Mouse (Mus musculus): Measurements from ENCODE around the gene Gkn2. TPM values are rescaled to one million over a fixed set of nuclear protein-coding genes. Genes with fewer than 3 reads are reported as not detected.

Gene Gkn2
- not detected in 2 replicates for polyA plus RNA-seq (2015; fragmentation: Nextera tagmentation; extraction: Ambion mirVana)

DNA sequence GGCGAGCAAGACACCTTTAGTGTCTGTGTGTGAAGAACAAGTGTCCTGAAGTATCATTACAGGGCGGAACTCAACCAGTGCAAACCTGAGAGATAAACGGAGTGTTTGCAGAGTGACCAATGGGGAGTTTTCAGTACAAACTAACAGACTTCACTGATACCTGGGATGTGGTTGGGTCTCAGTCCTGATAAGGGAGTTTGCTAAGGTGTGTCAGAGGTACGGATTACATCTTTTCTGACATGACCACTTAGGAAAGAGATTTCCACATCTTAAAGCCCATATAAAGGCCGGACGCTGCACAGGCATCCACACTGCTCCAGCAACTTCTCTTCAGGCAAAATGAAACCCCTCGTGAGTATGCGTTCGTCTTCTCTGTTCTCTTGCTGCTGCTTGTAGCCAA, at the start of gene Gkn2:
TSS of gene Gkn2 (plus strand) at position 301 of the 400 bp plus-strand sequence.
- H3K9ac ChIP-seq (ENCODE audit: low read depth, low read length) = no peak within 1 kb of the TSS
- no peaks in the 10 kb centered on the region for H3K9me3 ChIP-seq (ENCODE audit: control insufficient read depth, low read length)
- H3K27ac ChIP-seq (ENCODE audit: low read depth, low read length) = no peak within 1 kb of the TSS
- no peaks in the 10 kb centered on the region for H3K4me1 ChIP-seq (ENCODE audit: control insufficient read depth, insufficient read depth, low read depth, low read length)
- ATAC-seq = no peak
- no peaks in the 10 kb centered on the region for H3K36me3 ChIP-seq (ENCODE audit: control insufficient read depth, insufficient read depth, low read length)
- no peak within 1 kb of the TSS for H3K4me3 ChIP-seq (ENCODE audit: low read length)
- H3K27me3 ChIP-seq (replicated peaks; ENCODE audit: control insufficient read depth, insufficient read depth, low read length) = no peaks in the 10 kb centered on the region
- no peak within 1 kb of the TSS for H3K4me2 ChIP-seq (ENCODE audit: low read length)
- 89% methylated on average over 9 of the region's 9 CpGs for WGBS

- no peak overlapping the region for H3K27ac ChIP-seq (ENCODE audit: low read depth, low read length)
- 93% methylated on average over 2 of the region's 2 CpGs for WGBS
- no peaks in the 10 kb centered on the region for H3K27me3 ChIP-seq (replicated peaks; ENCODE audit: control insufficient read depth, insufficient read depth, low read length)
- H3K36me3 ChIP-seq (ENCODE audit: control insufficient read depth, insufficient read depth, low read length) = no peaks in the 10 kb centered on the region
- H3K9me3 ChIP-seq (ENCODE audit: control insufficient read depth, low read length) = no peaks in the 10 kb centered on the region
- no peak for ATAC-seq
- H3K9ac ChIP-seq (ENCODE audit: low read depth, low read length) = no peak overlapping the region
- no peaks in the 10 kb centered on the region for H3K4me1 ChIP-seq (ENCODE audit: control insufficient read depth, insufficient read depth, low read depth, low read length)
- H3K4me3 ChIP-seq (ENCODE audit: low read length) = no peak overlapping the region
- H3K4me2 ChIP-seq (ENCODE audit: low read length) = no peak overlapping the region
Measured at GRCm38 (mm10) chr6:87323381-87323780, 49.8 kb upstream of the Gkn2 start.

DNA sequence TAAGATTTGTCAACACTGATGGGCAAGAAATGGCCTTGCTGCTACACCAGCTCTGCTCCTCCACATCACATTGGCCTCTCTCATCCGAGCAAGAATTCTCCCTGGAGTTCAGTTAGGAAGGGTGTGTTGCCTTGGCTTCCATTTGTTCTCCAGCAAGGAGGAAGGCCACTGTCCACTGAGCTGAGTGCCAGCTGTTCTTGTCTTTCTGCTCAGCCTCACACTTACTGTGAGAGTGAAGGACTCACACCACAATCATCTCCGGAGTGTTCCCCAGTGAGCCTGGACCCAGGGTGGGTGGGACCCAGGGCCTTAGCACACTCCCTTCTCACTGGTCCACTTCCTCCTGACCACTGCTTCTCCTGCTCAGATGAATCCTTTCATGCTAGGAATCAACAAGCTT, 46.2 kb upstream of the Gkn2 start:
- no peaks in the 10 kb centered on the region; the same call in none of the 2 replicates for H3K4me1 ChIP-seq (ENCODE audit: control insufficient read depth, insufficient read depth, low read depth, low read length)
- WGBS = 91% methylated on average over 2 of the region's 2 CpGs
- no peaks in the 10 kb centered on the region for H3K36me3 ChIP-seq (ENCODE audit: control insufficient read depth, insufficient read depth, low read length)
- H3K9ac ChIP-seq (ENCODE audit: low read depth, low read length) = no peak overlapping the region
- H3K27ac ChIP-seq (ENCODE audit: low read depth, low read length) = no peak overlapping the region
- no peak for ATAC-seq
- H3K27me3 ChIP-seq (replicated peaks; ENCODE audit: control insufficient read depth, insufficient read depth, low read length) = no peaks in the 10 kb centered on the region
- no peak overlapping the region for H3K4me2 ChIP-seq (ENCODE audit: low read length)
- no peaks in the 10 kb centered on the region for H3K9me3 ChIP-seq (ENCODE audit: control insufficient read depth, low read length)
- H3K4me3 ChIP-seq (ENCODE audit: low read length) = no peak overlapping the region

GRCm38 (mm10) chr6:87328265-87329173, 44.6 kb upstream of the Gkn2 start:
- Histone ChIP-seq H3K9me3 (ENCODE audit: control insufficient read depth, low read length) (no peaks in the 10 kb centered on the region), H3K27ac (ENCODE audit: low read depth, low read length) (no peak overlapping the region), H3K27me3 (replicated peaks; ENCODE audit: control insufficient read depth, insufficient read depth, low read length) (no peaks in the 10 kb centered on the region), H3K36me3 (ENCODE audit: control insufficient read depth, insufficient read depth, low read length) (no peaks in the 10 kb centered on the region), H3K4me2 (ENCODE audit: low read length) (no peak overlapping the region), H3K9ac (ENCODE audit: low read depth, low read length) (no peak overlapping the region), H3K4me3 (ENCODE audit: low read length) (no peak overlapping the region), H3K4me1 (ENCODE audit: control insufficient read depth, insufficient read depth, low read depth, low read length) (no peaks in the 10 kb centered on the region; the same call in none of the 2 replicates)
- WGBS = 62% methylated on average over 22 of the region's 22 CpGs
- 0 out of 2 replicates have a peak, but pooled peaks have one; percentile 30 for ATAC-seq

GRCm38 (mm10) chr6:87332380-87332779, 40.8 kb upstream of the Gkn2 start:
- no peak overlapping the region for H3K9ac ChIP-seq (ENCODE audit: low read depth, low read length)
- H3K9me3 ChIP-seq (ENCODE audit: control insufficient read depth, low read length) = no peaks in the 10 kb centered on the region
- H3K27ac ChIP-seq (ENCODE audit: low read depth, low read length) = no peak overlapping the region
- peak overlapping the region; percentile 93 for H3K4me2 ChIP-seq (ENCODE audit: low read length)
- no peaks in the 10 kb centered on the region for H3K36me3 ChIP-seq (ENCODE audit: control insufficient read depth, insufficient read depth, low read length)
- no peak overlapping the region for H3K4me3 ChIP-seq (ENCODE audit: low read length)
- peaks cover 9% of the 10 kb centered on the region for H3K4me1 ChIP-seq (ENCODE audit: control insufficient read depth, insufficient read depth, low read depth, low read length)
- no peak for ATAC-seq
- 73% methylated on average over 2 of the region's 2 CpGs for WGBS
- no peaks in the 10 kb centered on the region for H3K27me3 ChIP-seq (replicated peaks; ENCODE audit: control insufficient read depth, insufficient read depth, low read length)

GRCm38 (mm10) chr6:87334361-87335090, 38.6 kb upstream of the Gkn2 start:
- peak; percentile 53; the same call in 1 of the 2 replicates for ATAC-seq
- Histone ChIP-seq H3K36me3 (ENCODE audit: control insufficient read depth, insufficient read depth, low read length) (no peaks in the 10 kb centered on the region), H3K27ac (ENCODE audit: low read depth, low read length) (peak overlapping the region; percentile 74)

GRCm38 (mm10) chr6:87335091-87335934, 37.8 kb upstream of the Gkn2 start, which contains the start of gene Antxr1:
Gene Antxr1 (minus strand): TSS chr6:87335821.
- H3K27ac ChIP-seq (ENCODE audit: low read depth, low read length) = peak within 1 kb of the TSS; percentile 74
- peak within 1 kb of the TSS; percentile 84 for H3K4me3 ChIP-seq (ENCODE audit: low read length)
- H3K27me3 ChIP-seq (replicated peaks; ENCODE audit: control insufficient read depth, insufficient read depth, low read length) = no peaks in the 10 kb centered on the region
- peaks cover 9% of the 10 kb centered on the region for H3K4me1 ChIP-seq (ENCODE audit: control insufficient read depth, insufficient read depth, low read depth, low read length)
- no peaks in the 10 kb centered on the region for H3K36me3 ChIP-seq (ENCODE audit: control insufficient read depth, insufficient read depth, low read length)
- peak within 1 kb of the TSS; percentile 86 for H3K9ac ChIP-seq (ENCODE audit: low read depth, low read length)
- H3K9me3 ChIP-seq (ENCODE audit: control insufficient read depth, low read length) = no peaks in the 10 kb centered on the region
- peak; percentile 79 for ATAC-seq
- peak within 1 kb of the TSS; percentile 93 for H3K4me2 ChIP-seq (ENCODE audit: low read length)
- WGBS = under 1% methylated on average over 54 of the region's 54 CpGs

More at GRCm38 (mm10) chr6:87334361-87335090, 38.6 kb upstream of the Gkn2 start:
- Histone ChIP-seq H3K27me3 (replicated peaks; ENCODE audit: control insufficient read depth, insufficient read depth, low read length) (no peaks in the 10 kb centered on the region), H3K4me1 (ENCODE audit: control insufficient read depth, insufficient read depth, low read depth, low read length) (peaks cover 9% of the 10 kb centered on the region), H3K4me3 (ENCODE audit: low read length) (peak overlapping the region; percentile 84), H3K4me2 (ENCODE audit: low read length) (peak overlapping the region; percentile 93), H3K9me3 (ENCODE audit: control insufficient read depth, low read length) (no peaks in the 10 kb centered on the region), H3K9ac (ENCODE audit: low read depth, low read length) (peak overlapping the region; percentile 86)
- 7% methylated on average over 11 of the region's 11 CpGs for WGBS

GRCm38 (mm10) chr6:87335935-87336295, 37.2 kb upstream of the Gkn2 start:
- no peak overlapping the region for H3K27ac ChIP-seq (ENCODE audit: low read depth, low read length)

More at GRCm38 (mm10) chr6:87335935-87336295, 37.2 kb upstream of the Gkn2 start:
- WGBS = 35% methylated on average over 6 of the region's 6 CpGs
- peak overlapping the region; percentile 84 for H3K4me3 ChIP-seq (ENCODE audit: low read length)
- H3K9ac ChIP-seq (ENCODE audit: low read depth, low read length) = no peak overlapping the region
- H3K4me1 ChIP-seq (ENCODE audit: control insufficient read depth, insufficient read depth, low read depth, low read length) = peaks cover 9% of the 10 kb centered on the region
- no peaks in the 10 kb centered on the region for H3K36me3 ChIP-seq (ENCODE audit: control insufficient read depth, insufficient read depth, low read length)
- no peaks in the 10 kb centered on the region for H3K27me3 ChIP-seq (replicated peaks; ENCODE audit: control insufficient read depth, insufficient read depth, low read length)
- ATAC-seq = no peak
- H3K4me2 ChIP-seq (ENCODE audit: low read length) = peak overlapping the region; percentile 93
- H3K9me3 ChIP-seq (ENCODE audit: control insufficient read depth, low read length) = no peaks in the 10 kb centered on the region
